ENCODE assay signal across 30 mouse cellular contexts in genomic region chr7:49540181-49540580, GRCm38 (mm10).
DNase-seq lines count a peak whose midpoint lies in the region; ATAC-seq and TF ChIP-seq lines count a peak whose summit lies in the region.
"Had no signal": no experiment of that assay in that cellular context is flagged by ENCODE, and none has a peak within 500 bp of the region (broad histone marks: within the 10 kb centered on the region; RNA-seq: fewer than 3 reads in every experiment).

No protein-coding gene starts in this region.

- peak overlapping the region; percentile 50; the same call in 1 of the 2 replicates for H3K27ac ChIP-seq in hindbrain, embryonic 13.5 days
- no peak overlapping the region for H3K27ac ChIP-seq in hindbrain, postnatal 0 days
- peak overlapping the region; percentile 63 for H3K27ac ChIP-seq in left cerebral cortex, adult 2 months
- peak overlapping the region; percentile 52 for H3K27ac ChIP-seq in cortical plate, adult 2 months (ENCODE audit: insufficient read depth, low read length)
- H3K27ac ChIP-seq: embryonic facial prominence, embryonic 13.5 days; forebrain, embryonic 13.5 days; limb, embryonic 15.5 days; liver, embryonic 14.5 days; lung, embryonic 15.5 days; midbrain, embryonic 13.5 days had no signal

- H3K36me3 ChIP-seq in hindbrain, embryonic 13.5 days: 0 out of 2 replicates have a peak, but pooled peaks cover 5% of the 10 kb centered on the region
- H3K36me3 ChIP-seq in hindbrain, postnatal 0 days (ENCODE audit: insufficient read depth, low read length): 0 out of 2 replicates have a peak, but pooled peaks cover 4% of the 10 kb centered on the region
- H3K36me3 ChIP-seq: lung, embryonic 15.5 days had no signal

- H3K9ac ChIP-seq in hindbrain, embryonic 13.5 days: no peak overlapping the region
- no peak overlapping the region for H3K9ac ChIP-seq in hindbrain, postnatal 0 days (replicated peaks; ENCODE audit: low read length)
- H3K9ac ChIP-seq: embryonic facial prominence, embryonic 13.5 days; forebrain, embryonic 13.5 days; limb, embryonic 15.5 days; liver, embryonic 14.5 days; lung, embryonic 15.5 days; midbrain, embryonic 13.5 days had no signal

- ATAC-seq in frontal cortex, adult (ENCODE audit: low TSS enrichment): peak; percentile 69
- peak; percentile 47; the same call in 1 of the 2 replicates for ATAC-seq in hindbrain, embryonic 13.5 days (ENCODE audit: low FRiP score)
- no peak for ATAC-seq in hindbrain, postnatal 0 days
- ATAC-seq: forebrain, embryonic 13.5 days; intestine, embryonic 16.5 days; midbrain, embryonic 13.5 days had no signal

- no peaks in the 10 kb centered on the region for H3K9me3 ChIP-seq in hindbrain, embryonic 13.5 days
- H3K9me3 ChIP-seq in hindbrain, postnatal 0 days (ENCODE audit: low read length): no peaks in the 10 kb centered on the region
- H3K9me3 ChIP-seq: embryonic facial prominence, embryonic 13.5 days; forebrain, embryonic 13.5 days; limb, embryonic 15.5 days; lung, embryonic 15.5 days; megakaryocyte, embryonic 14.5 days; midbrain, embryonic 13.5 days had no signal

- intact Hi-C loops in left cerebral cortex, adult 2 months (cut with DNase I): no loop called here

- H3K4me2 ChIP-seq in hindbrain, embryonic 13.5 days: peak overlapping the region; percentile 21; the same call in 1 of the 2 replicates
- no peak overlapping the region for H3K4me2 ChIP-seq in hindbrain, postnatal 0 days (ENCODE audit: low read depth, low read length)
- H3K4me2 ChIP-seq: embryonic facial prominence, embryonic 13.5 days; forebrain, embryonic 13.5 days; limb, embryonic 15.5 days; lung, embryonic 15.5 days; midbrain, embryonic 13.5 days had no signal

- H3K4me3 ChIP-seq in hindbrain, embryonic 13.5 days: 0 out of 2 replicates have a peak overlapping the region, but pooled peaks have one; percentile 5
- H3K4me3 ChIP-seq in hindbrain, postnatal 0 days (ENCODE audit: low read length): no peak overlapping the region
- H3K4me3 ChIP-seq in left cerebral cortex, adult 2 months: no peak overlapping the region
- no peak overlapping the region for H3K4me3 ChIP-seq in cortical plate, adult 2 months (ENCODE audit: insufficient read depth, low read length)
- H3K4me3 ChIP-seq: embryonic facial prominence, embryonic 13.5 days; erythroblast, embryonic 14.5 days; forebrain, embryonic 13.5 days; limb, embryonic 15.5 days; lung, embryonic 15.5 days; megakaryocyte, embryonic 14.5 days; midbrain, embryonic 13.5 days had no signal

- peaks cover 14% of the 10 kb centered on the region for H3K4me1 ChIP-seq in hindbrain, embryonic 13.5 days (replicated peaks)
- peaks cover 6% of the 10 kb centered on the region; the same call in 1 of the 2 replicates for H3K4me1 ChIP-seq in hindbrain, postnatal 0 days (ENCODE audit: insufficient read depth, low read length)
- peaks cover 17% of the 10 kb centered on the region for H3K4me1 ChIP-seq in cortical plate, adult 2 months (ENCODE audit: control insufficient read depth, insufficient read depth, low read length)
- H3K4me1 ChIP-seq: megakaryocyte, embryonic 14.5 days had no signal

- no peak for DNase-seq in frontal cortex, adult 2 months (ENCODE audit: extremely low spot score in 1 of 2, low spot score in 1 of 2)
- DNase-seq in hindbrain, postnatal 0 days (ENCODE audit: low spot score): no peak
- no peak for DNase-seq in left cerebral cortex, adult 2 months (ENCODE audit: extremely low spot score in 1 of 2, low spot score in 2 of 2)
- no peak for DNase-seq in left cerebral cortex, adult 9 months (ENCODE audit: low spot score in 2 of 2)
- no peak for DNase-seq in retina, embryonic 14.5 days (ENCODE audit: low spot score)
- DNase-seq: adrenal gland, postnatal 10 days; cerebellum, adult 2 months; cerebellum, postnatal 25 days; embryo, embryonic 11 days; gastrocnemius, postnatal 10 days; heart, adult 11 months; kidney, postnatal 25 days; layer of hippocampus, adult 9-11 months; left cerebral cortex, postnatal 4 days; lung, postnatal 36 days; right cerebral cortex, postnatal 25 days; spleen, adult 18-20 months; thymus, postnatal 25 days had no signal

- WGBS in hindbrain, embryonic 13.5 days: 59% methylated on average over 9 of the region's 9 CpGs
- 44% methylated on average over 9 of the region's 9 CpGs for WGBS in hindbrain, postnatal 0 days

- no peak for TF ChIP-seq POLR2A in cortical plate, adult 2 months (IDR thresholded peaks at IDR 0.05; ENCODE audit: extremely low read depth, insufficient read depth, low read length)

- no peaks in the 10 kb centered on the region for H3K27me3 ChIP-seq in hindbrain, embryonic 13.5 days
- no peaks in the 10 kb centered on the region for H3K27me3 ChIP-seq in hindbrain, postnatal 0 days (ENCODE audit: insufficient read depth, low read length)
- H3K27me3 ChIP-seq: embryonic facial prominence, embryonic 13.5 days; forebrain, embryonic 13.5 days; limb, embryonic 15.5 days; lung, embryonic 15.5 days; midbrain, embryonic 13.5 days had no signal

- TF ChIP-seq CTCF in hindbrain, postnatal 0 days (IDR thresholded peaks at IDR 0.05; ENCODE audit: low read depth): no peak
- TF ChIP-seq CTCF in left cerebral cortex, adult 2 months (IDR thresholded peaks at IDR 0.05): no peak
- no peak for TF ChIP-seq CTCF in cortical plate, adult 2 months (IDR thresholded peaks at IDR 0.05; ENCODE audit: extremely low read depth, insufficient read depth, low read length)
